Mouse (Mus musculus) forebrain, embryonic 11.5 days (tissue): ENCODE results near the gene Opa3. TPM values are rescaled to one million over a fixed set of nuclear protein-coding genes. Genes with fewer than 3 reads are reported as not detected.
A peak's percentile ranks its signal among the peaks of the same experiment; 100 is the strongest.

Source experiments
- microRNA counts: library from miRNA; unstranded; fragments of <30 nt; microRNA quantifications from one replicate; lab custom pipeline; 2015
- microRNA-seq: library from miRNA; unstranded; fragments of <30 nt; microRNA quantifications from one replicate; pipeline ENCODE4, GENCODE M21; 2016; ENCODE audit not compliant: insufficient number of aligned reads
- polyA plus RNA-seq: library from polyadenylated mRNA; unstranded; fragments of >200 nt; fragmentation: Nextera tagmentation; extraction: Ambion mirVana; gene quantifications from 2 replicates; pipeline ENCODE4 v1.2.1, GENCODE M21; 2014

The Opa3 gene
- polyA plus RNA-seq, 1 experiment from 2014 or later, result 54.1 TPM

MicroRNA genes within 50 kb of the gene (microRNA counts, 519-probe panel; counts per million panel counts)
- 31.2 counts per million for microRNA mmu-miR-330 (lab: Ali Mortazavi, UCI)

Small RNA genes within 50 kb of the gene (microRNA-seq; reads per million reads assigned to microRNA genes)
- gene Mir330, result 457 reads per million, percentile 58 among the genes with 10 or more reads in this experiment

Other genes starting within 250 kb of the Opa3 start
- not detected in 2 replicates for gene Nanos2, start 240.9 kb upstream of the Opa3 start, polyA plus RNA-seq
- 4.6 and 4.7 TPM in 2 replicates for gene Mypop, start 237.1 kb upstream of the Opa3 start, polyA plus RNA-seq
- 31.6 and 39.4 TPM in 2 replicates for gene Irf2bp1, start 224.3 kb upstream of the Opa3 start, polyA plus RNA-seq
- not detected in 2 replicates for gene Foxa3, start 204.8 kb upstream of the Opa3 start, polyA plus RNA-seq
- 31.0 and 39.7 TPM in 2 replicates for gene Sympk, start 204.0 kb upstream of the Opa3 start, polyA plus RNA-seq
- gene Rsph6a, start 173.6 kb upstream of the Opa3 start, polyA plus RNA-seq, result not detected in 2 replicates
- gene Dmwd, start 152.1 kb upstream of the Opa3 start, polyA plus RNA-seq, result 20.9 and 25.4 TPM in 2 replicates
- gene Dmpk, start 144.5 kb upstream of the Opa3 start, polyA plus RNA-seq, result 12.4 and 13.8 TPM in 2 replicates
- gene Six5, start 133.7 kb upstream of the Opa3 start, polyA plus RNA-seq, result 9.9 and 10.8 TPM in 2 replicates
- gene Gm4969, start 110.0 kb upstream of the Opa3 start, polyA plus RNA-seq, result 1.2 and 1.4 TPM in 2 replicates
- 13.6 and 13.9 TPM in 2 replicates for gene Fbxo46, start 108.5 kb upstream of the Opa3 start, polyA plus RNA-seq
- 13.8 and 13.9 TPM in 2 replicates for gene Qpctl, start 79.0 kb upstream of the Opa3 start, polyA plus RNA-seq
- gene Snrpd2, start 78.6 kb upstream of the Opa3 start, polyA plus RNA-seq, result 154 and 158 TPM in 2 replicates
- 0.56 and 0.75 TPM in 2 replicates for gene Gipr, start 62.2 kb upstream of the Opa3 start, polyA plus RNA-seq
- gene Eml2, start 51.9 kb upstream of the Opa3 start, polyA plus RNA-seq, result 2.0 and 2.1 TPM in 2 replicates
- 1.6 and 2.5 TPM in 2 replicates for gene Gpr4, start 15.8 kb upstream of the Opa3 start, polyA plus RNA-seq
- 52.8 and 53.0 TPM in 2 replicates for gene Vasp, start 43.5 kb downstream of the Opa3 start, polyA plus RNA-seq
- 0.44 TPM in 1 of 2 replicates, not detected in the other for gene Ppm1n, start 51.7 kb downstream of the Opa3 start, polyA plus RNA-seq
- 47.3 and 54.7 TPM in 2 replicates for gene Rtn2, start 54.3 kb downstream of the Opa3 start, polyA plus RNA-seq
- not detected in 2 replicates for gene Fosb, start 81.7 kb downstream of the Opa3 start, polyA plus RNA-seq
- 94.4 and 100 TPM in 2 replicates for gene Ercc1, start 116.4 kb downstream of the Opa3 start, polyA plus RNA-seq
- gene Cd3eap, start 131.1 kb downstream of the Opa3 start, polyA plus RNA-seq, result 23.2 and 24.0 TPM in 2 replicates
- gene Ppp1r13l, start 131.4 kb downstream of the Opa3 start, polyA plus RNA-seq, result 5.8 and 6.4 TPM in 2 replicates
- gene Ercc2, start 153.7 kb downstream of the Opa3 start, polyA plus RNA-seq, result 18.2 and 25.2 TPM in 2 replicates
- 2.0 and 2.8 TPM in 2 replicates for gene Klc3, start 175.8 kb downstream of the Opa3 start, polyA plus RNA-seq
- not detected in 2 replicates for gene Ckm, start 176.4 kb downstream of the Opa3 start, polyA plus RNA-seq
- 11.0 and 13.2 TPM in 2 replicates for gene Mark4, start 230.5 kb downstream of the Opa3 start, polyA plus RNA-seq
- 1.2 and 1.4 TPM in 2 replicates for gene Exoc3l2, start 235.0 kb downstream of the Opa3 start, polyA plus RNA-seq